Comparison of ENCODE assay signal across 8 mouse cellular contexts in the genomic region with DNA sequence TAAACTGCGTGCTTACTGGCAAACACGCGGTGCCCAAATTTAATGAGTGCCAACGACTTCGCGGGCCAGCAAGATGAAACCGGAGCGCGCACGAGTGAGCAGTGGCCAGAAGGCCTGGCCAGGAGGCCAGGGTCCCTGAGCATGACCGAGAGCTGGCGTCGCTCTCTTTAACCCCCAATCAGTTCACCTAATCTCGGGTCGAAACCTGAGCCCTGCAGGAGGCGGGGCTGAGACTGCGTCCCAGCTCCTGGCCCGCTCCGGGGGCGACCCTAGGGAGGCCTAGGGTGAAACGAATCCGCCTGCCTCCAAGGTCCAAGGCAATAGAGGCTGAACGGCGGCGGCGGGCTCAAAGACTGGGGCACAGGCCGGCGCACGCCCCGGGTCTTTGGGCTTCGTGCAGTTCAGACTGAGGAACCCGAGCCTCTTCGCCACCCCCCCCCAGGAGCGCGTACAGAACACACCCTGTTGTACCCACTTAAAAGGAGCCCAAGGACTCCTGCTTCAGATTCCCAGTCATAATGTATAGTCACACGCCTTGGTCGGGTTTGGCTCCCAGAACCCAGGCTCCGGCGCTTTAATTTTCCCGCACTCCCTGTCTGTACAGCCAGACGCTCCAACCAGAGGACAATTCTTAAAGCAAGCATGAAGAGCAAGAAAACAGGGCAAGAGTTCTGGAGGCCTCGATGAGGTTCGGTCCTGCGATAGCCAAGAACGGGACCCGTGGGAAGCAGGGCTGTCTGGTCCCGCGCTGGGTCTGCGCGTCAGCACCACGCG. TPM values are rescaled to one million over a fixed set of nuclear protein-coding genes. Genes with fewer than 3 reads are reported as not detected.
DNase-seq lines count a peak whose midpoint lies in the region; ATAC-seq and TF ChIP-seq lines count a peak whose summit lies in the region.

No protein-coding gene starts in this region.

- no peak overlapping the region for H3K27ac ChIP-seq in forebrain, embryonic 14.5 days (ENCODE audit: low read depth, low read length)

- no peak overlapping the region for H3K9ac ChIP-seq in forebrain, embryonic 14.5 days (ENCODE audit: low read length)

- H3K27me3 ChIP-seq in E14TG2a.4 (ENCODE audit: insufficient read depth, low read length): peaks cover 88% of the 10 kb centered on the region
- peaks cover 82% of the 10 kb centered on the region for H3K27me3 ChIP-seq in forebrain, embryonic 14.5 days (replicated peaks; ENCODE audit: control insufficient read depth, insufficient read depth, low read length)
- H3K27me3 ChIP-seq in myocyte (ENCODE audit: control insufficient read depth, insufficient read depth, insufficient read length): peaks cover 32% of the 10 kb centered on the region

- peak; percentile 9 to 11 for DNase-seq in cerebellum, postnatal 14 days
- no peak for DNase-seq in cerebellum, adult 18-20 months
- no peak for DNase-seq in forebrain, embryonic 14.5 days (ENCODE audit: low spot score)
- DNase-seq in kidney, postnatal 4 days: peak; percentile 32 to 40
- no peak for DNase-seq in urinary bladder, postnatal 10 days (ENCODE audit: low spot score)

- TF ChIP-seq POLR2A in myocyte (IDR thresholded peaks at IDR 0.05; ENCODE audit: insufficient read length, low read depth): no peak

- no peaks in the 10 kb centered on the region for H3K79me2 ChIP-seq in myocyte (ENCODE audit: control insufficient read depth, insufficient read depth)

- no peak for TF ChIP-seq CTCF in E14TG2a.4 (conservative IDR thresholded peaks at IDR 0.05; ENCODE audit: low read length)

- peak overlapping the region; percentile 33 for H3K4me2 ChIP-seq in forebrain, embryonic 14.5 days (ENCODE audit: low read length)
- H3K4me2 ChIP-seq in myocyte (ENCODE audit: low read depth): peak overlapping the region; percentile 61

- WGBS in forebrain, embryonic 14.5 days: under 1% methylated on average over 52 of the region's 52 CpGs

- 0 out of 2 replicates have a peak, but pooled peaks have one; percentile 7 for ATAC-seq in forebrain, embryonic 14.5 days
- no peak for ATAC-seq in monocyte, adult 5-6 weeks (replicated peaks; ENCODE audit: insufficient number of reproducible peaks, low FRiP score, low TSS enrichment, poor library complexity, severe bottlenecking)

- H3K4me1 ChIP-seq in E14TG2a.4 (replicated peaks; ENCODE audit: low read depth, low read length): peaks cover 51% of the 10 kb centered on the region
- H3K4me1 ChIP-seq in forebrain, embryonic 14.5 days (ENCODE audit: control insufficient read depth, insufficient read depth, low read length): peaks cover 8% of the 10 kb centered on the region

- peak overlapping the region; percentile 57 for H3K4me3 ChIP-seq in E14TG2a.4 (replicated peaks; ENCODE audit: low read length)
- peak overlapping the region; percentile 10; the same call in 1 of the 2 replicates for H3K4me3 ChIP-seq in forebrain, embryonic 14.5 days (ENCODE audit: low read depth, low read length)
- peak overlapping the region; percentile 9 for H3K4me3 ChIP-seq in myocyte

- no peak overlapping the region for H3ac ChIP-seq in myocyte (ENCODE audit: control insufficient read depth, insufficient read length)

- peaks cover 5% of the 10 kb centered on the region for H3K9me3 ChIP-seq in E14TG2a.4 (ENCODE audit: low read length)
- no peaks in the 10 kb centered on the region for H3K9me3 ChIP-seq in forebrain, embryonic 14.5 days (replicated peaks; ENCODE audit: control insufficient read depth, low read length)

- H3K36me3 ChIP-seq in E14TG2a.4 (ENCODE audit: insufficient read depth, low read length) (no peaks in the 10 kb centered on the region), myocyte (ENCODE audit: control insufficient read depth, insufficient read depth) (no peaks in the 10 kb centered on the region)
- no peaks in the 10 kb centered on the region for H3K36me3 ChIP-seq in forebrain, embryonic 14.5 days (ENCODE audit: control insufficient read depth, insufficient read depth, low read length)

TF ChIP-seq in myocyte, 11 proteins besides CTCF, POLR2A, EP300 and RAD21:
- no peak for TF ChIP-seq REST (IDR thresholded peaks at IDR 0.05; ENCODE audit: insufficient read depth, insufficient read length)
- TF ChIP-seq TCF12 (IDR thresholded peaks at IDR 0.05; ENCODE audit: insufficient read depth, poor library complexity, severe bottlenecking): no peak
- no peak for TF ChIP-seq SRF (IDR thresholded peaks at IDR 0.05; ENCODE audit: control insufficient read depth, insufficient read length, low read depth)
- no peak for TF ChIP-seq TCF3 (IDR thresholded peaks at IDR 0.05; ENCODE audit: insufficient read length, low read depth)
- TF ChIP-seq MYOG (IDR thresholded peaks at IDR 0.05; ENCODE audit: control insufficient read depth in 1 of 3, insufficient read depth in 1 of 3, insufficient read length in 2 of 3, low read depth in 2 of 3): no peak

RNA-seq across cellular contexts. Expression of a gene that starts 1.0 kb away (rescaled TPM):
- not detected in 2 replicates for polyA plus RNA-seq in forebrain, embryonic 14.5 days (2014; fragmentation: Nextera tagmentation; extraction: Ambion mirVana)
- polyA plus RNA-seq in myocyte (2012; fragmentation: generic; extraction: Trizol): 0.78 TPM
- 3.3 to 15.9 TPM (median 3.8 TPM) in 3 replicates for total RNA-seq in monocyte, adult 5-6 weeks (2017)

Comparison
In these comparisons a context has a peak if more than half of its experiments do, and no peak if none do; other contexts are left out.
1. DNase-seq: peak in cerebellum, postnatal 14 days (2 of 2) and kidney, postnatal 4 days (2 of 2); none in cerebellum, adult 18-20 months (0 of 2), forebrain, embryonic 14.5 days (single experiment) and urinary bladder, postnatal 10 days (single experiment).
2. Peak in every context shown above with its lines, with median percentiles within 50 percentile points of each other: H3K4me3 ChIP-seq.